Mouse (Mus musculus): Measurements from ENCODE around the gene Klhl5.

The Klhl5 gene

GRCm38 (mm10) chr5:65106876-65107772 is at the start of gene Klhl5:
Gene Klhl5, plus strand, starts transcription at chr5:65107539.
- peak; percentile 90 for DNase-seq (ENCODE audit: low read depth, low spot score)

GRCm38 (mm10) chr5:65057596-65057995 is 49.7 kb upstream of the Klhl5 start:
- DNase-seq (ENCODE audit: low read depth, low spot score): peak; percentile 98

GRCm38 (mm10) chr5:65059806-65060205 is 47.5 kb upstream of the Klhl5 start:
- peak; percentile 62 for DNase-seq (ENCODE audit: low read depth, low spot score)

GRCm38 (mm10) chr5:65062236-65062635 is 45.1 kb upstream of the Klhl5 start:
- no peak for DNase-seq (ENCODE audit: low read depth, low spot score)

GRCm38 (mm10) chr5:65063266-65063665 is 44.1 kb upstream of the Klhl5 start:
- peak; percentile 62 for DNase-seq (ENCODE audit: low read depth, low spot score)

GRCm38 (mm10) chr5:65068166-65068565 is 39.2 kb upstream of the Klhl5 start:
- DNase-seq (ENCODE audit: low read depth, low spot score): no peak

GRCm38 (mm10) chr5:65069872-65070271 is 37.5 kb upstream of the Klhl5 start:
- no peak for DNase-seq (ENCODE audit: low read depth, low spot score)

- DNase-seq (ENCODE audit: low read depth, low spot score): no peak
Observed at GRCm38 (mm10) chr5:65071689-65072118, 35.6 kb upstream of the Klhl5 start.

GRCm38 (mm10) chr5:65073247-65073646 is 34.1 kb upstream of the Klhl5 start:
- DNase-seq (ENCODE audit: low read depth, low spot score): no peak

- DNase-seq (ENCODE audit: low read depth, low spot score): no peak
Observed at GRCm38 (mm10) chr5:65074693-65075092, 32.6 kb upstream of the Klhl5 start.

- DNase-seq (ENCODE audit: low read depth, low spot score): no peak
Observed at GRCm38 (mm10) chr5:65076087-65076486, 31.3 kb upstream of the Klhl5 start.

GRCm38 (mm10) chr5:65076748-65077147 is 30.6 kb upstream of the Klhl5 start:
- no peak for DNase-seq (ENCODE audit: low read depth, low spot score)

- DNase-seq (ENCODE audit: low read depth, low spot score): peak; percentile 76
Observed at GRCm38 (mm10) chr5:65078081-65078480, 29.3 kb upstream of the Klhl5 start.

- DNase-seq (ENCODE audit: low read depth, low spot score): no peak
Observed at GRCm38 (mm10) chr5:65079881-65080280, 27.5 kb upstream of the Klhl5 start.

- DNase-seq (ENCODE audit: low read depth, low spot score): no peak
Observed at GRCm38 (mm10) chr5:65081836-65082235, 25.5 kb upstream of the Klhl5 start.

- no peak for DNase-seq (ENCODE audit: low read depth, low spot score)
Observed at GRCm38 (mm10) chr5:65086522-65086921, 20.8 kb upstream of the Klhl5 start.

GRCm38 (mm10) chr5:65089707-65090106 is 17.6 kb upstream of the Klhl5 start:
- DNase-seq (ENCODE audit: low read depth, low spot score): no peak

- DNase-seq (ENCODE audit: low read depth, low spot score): no peak
Observed at GRCm38 (mm10) chr5:65091184-65091858, 16.0 kb upstream of the Klhl5 start.

- no peak for DNase-seq (ENCODE audit: low read depth, low spot score)
Observed at GRCm38 (mm10) chr5:65091921-65092320, 15.4 kb upstream of the Klhl5 start, which contains the start of gene Tmem156. Gene Tmem156, minus strand, starts transcription at chr5:65092132.

GRCm38 (mm10) chr5:65093769-65094168 is 13.6 kb upstream of the Klhl5 start:
- DNase-seq (ENCODE audit: low read depth, low spot score): no peak

GRCm38 (mm10) chr5:65094902-65095545 is 12.3 kb upstream of the Klhl5 start:
- DNase-seq (ENCODE audit: low read depth, low spot score): no peak

- DNase-seq (ENCODE audit: low read depth, low spot score): no peak
Observed at GRCm38 (mm10) chr5:65096082-65096481, 11.3 kb upstream of the Klhl5 start.

All from R1 (cell line).